Mouse (Mus musculus) heart, embryonic 14.5 days (tissue): ENCODE measurements at regions not wholly inside any gene's neighbourhood (a gene's known extent, or its start where the extent isn't known, plus 50 kb on each side); places are given as distances from the start of the nearest gene placed in this dataset.

ENCODE experiments used
- ATAC-seq: fragments of 200-750 bp; cut with Nextera tagmentation; 2 replicates; pipeline ENCODE4 v1.8.0; 2017; ENCODE audit warnings: low read depth, moderate TSS enrichment; ENCODE audit not compliant: insufficient number of reproducible peaks, insufficient read depth, low FRiP score
- H3K27ac ChIP-seq, 2 experiments: fragments of 200-500 bp in 1 of 2; fragments of 300-500 bp in 1 of 2; sonication (generic) in 1 of 2; replicated peaks in 1 of 2; 2 replicates each; pipeline ENCODE4 v1.5.1; 2012 to 2014; ENCODE audit warnings: low read depth in 2 of 2, low read length in 2 of 2, control low read depth in 1 of 2, mild to moderate bottlenecking in 1 of 2, mixed read lengths in 1 of 2; ENCODE audit not compliant: control insufficient read depth in 1 of 2, insufficient read depth in 1 of 2
- H3K27me3 ChIP-seq: fragments of 300-500 bp; sonication (generic); 2 replicates; pipeline ENCODE4 v1.6.1; 2014; ENCODE audit warnings: mild to moderate bottlenecking, low read length, control low read depth; ENCODE audit not compliant: control insufficient read depth, insufficient read depth
- H3K36me3 ChIP-seq: fragments of 300-500 bp; sonication (generic); 2 replicates; pipeline ENCODE4 v1.6.1; 2014; ENCODE audit warnings: mild to moderate bottlenecking, control low read depth, low read length, mixed read lengths; ENCODE audit not compliant: control insufficient read depth, insufficient read depth
- H3K4me1 ChIP-seq, 2 experiments: fragments of 200-500 bp in 1 of 2; fragments of 300-500 bp in 1 of 2; sonication (generic) in 1 of 2; 2 replicates each; pipeline ENCODE4 v1.6.1; 2012 to 2014; ENCODE audit warnings: low read length in 2 of 2, control low read depth in 1 of 2, mixed read lengths in 1 of 2; ENCODE audit not compliant: control insufficient read depth in 2 of 2, insufficient read depth in 2 of 2
- H3K4me2 ChIP-seq: fragments of 300-500 bp; sonication (generic); 2 replicates; pipeline ENCODE4 v1.6.1; 2014; ENCODE audit warnings: mild to moderate bottlenecking, low read length
- H3K4me3 ChIP-seq, 2 experiments: fragments of 200-500 bp in 1 of 2; fragments of 300-500 bp in 1 of 2; sonication (generic) in 1 of 2; 2 replicates each; pipeline ENCODE4 v1.5.1; 2012 to 2014; ENCODE audit warnings: low read length in 2 of 2, mild to moderate bottlenecking in 2 of 2, control low read depth in 1 of 2, low read depth in 1 of 2, moderate library complexity in 1 of 2; ENCODE audit not compliant: control insufficient read depth in 1 of 2, insufficient read depth in 1 of 2
- H3K9ac ChIP-seq: fragments of 300-500 bp; sonication (generic); 2 replicates; pipeline ENCODE4 v1.6.1; 2014; ENCODE audit warnings: mild to moderate bottlenecking, low read length
- H3K9me3 ChIP-seq: fragments of 300-500 bp; sonication (generic); 2 replicates; pipeline ENCODE4 v1.6.1; 2016; ENCODE audit warnings: low read length, control low read depth; ENCODE audit not compliant: control insufficient read depth
- WGBS: fragments of 180-500 bp; shearing (Covaris S2); extraction: QIAGEN DNeasy Blood & Tissue Kit; methylation state at CpG from one replicate; pipeline ENCODE4 v1.1.7; 2014; 5-methylcytosine and 5-hydroxymethylcytosine counted together

- Histone ChIP-seq H3K9ac (no peak overlapping the region), H3K36me3 (no peaks in the 10 kb centered on the region), H3K27me3 (no peaks in the 10 kb centered on the region), H3K4me2 (no peak overlapping the region), H3K4me1 (peaks cover 6 to 9% of the 10 kb centered on the region in 2 experiments), H3K27ac (no peak overlapping the region), H3K9me3 (no peaks in the 10 kb centered on the region), H3K4me3 (no peak overlapping the region)
- 55% methylated on average over 5 of the region's 5 CpGs for WGBS
- ATAC-seq = no peak
These were observed 190.1 kb downstream of the Ackr3 start for GRCm38 (mm10) chr1:90393861-90394260.

- H3K4me1 ChIP-seq = peaks cover 8 to 11% of the 10 kb centered on the region in 2 experiments
- no peaks in the 10 kb centered on the region for H3K9me3 ChIP-seq
- H3K27ac ChIP-seq = no peak overlapping the region
- no peak overlapping the region for H3K4me3 ChIP-seq
- no peak overlapping the region for H3K4me2 ChIP-seq
- no peaks in the 10 kb centered on the region for H3K27me3 ChIP-seq
- 73% methylated on average over 5 of the region's 5 CpGs for WGBS
- H3K36me3 ChIP-seq = no peaks in the 10 kb centered on the region
- H3K9ac ChIP-seq = no peak overlapping the region
- ATAC-seq = no peak
These were observed 191.7 kb downstream of the Ackr3 start for GRCm38 (mm10) chr1:90395331-90396016.

GRCm38 (mm10) chr1:90396660-90397059 is 192.9 kb downstream of the Ackr3 start:
- H3K9me3 ChIP-seq = no peaks in the 10 kb centered on the region
- no peak for ATAC-seq
- no peaks in the 10 kb centered on the region for H3K27me3 ChIP-seq
- no peak overlapping the region for H3K27ac ChIP-seq
- H3K4me1 ChIP-seq = peaks cover 8 to 11% of the 10 kb centered on the region in 2 experiments
- no peak overlapping the region for H3K9ac ChIP-seq
- 80% methylated on average over 1 of the region's 1 CpGs for WGBS
- no peak overlapping the region for H3K4me2 ChIP-seq
- no peak overlapping the region for H3K4me3 ChIP-seq
- H3K36me3 ChIP-seq = no peaks in the 10 kb centered on the region

GRCm38 (mm10) chr1:90397355-90397754 is 193.6 kb downstream of the Ackr3 start:
- Histone ChIP-seq H3K27ac (no peak overlapping the region), H3K9me3 (no peaks in the 10 kb centered on the region), H3K36me3 (no peaks in the 10 kb centered on the region), H3K4me1 (peaks cover 8 to 11% of the 10 kb centered on the region in 2 experiments), H3K4me3 (no peak overlapping the region), H3K4me2 (no peak overlapping the region), H3K9ac (no peak overlapping the region), H3K27me3 (no peaks in the 10 kb centered on the region)
- no peak for ATAC-seq
- 83% methylated on average over 5 of the region's 5 CpGs for WGBS

GRCm38 (mm10) chr1:90398396-90398975 is 194.7 kb downstream of the Ackr3 start:
- Histone ChIP-seq H3K9ac (no peak overlapping the region), H3K4me1 (peaks cover 8 to 11% of the 10 kb centered on the region in 2 experiments), H3K9me3 (no peaks in the 10 kb centered on the region), H3K27ac (peak overlapping the region; percentile 46 to 53; a peak in 2 of 4 replicates), H3K4me2 (no peak overlapping the region), H3K27me3 (no peaks in the 10 kb centered on the region), H3K36me3 (no peaks in the 10 kb centered on the region), H3K4me3 (no peak overlapping the region)
- 37% methylated on average over 15 of the region's 15 CpGs for WGBS
- peak; percentile 89 for ATAC-seq

GRCm38 (mm10) chr1:90403057-90403456 is 199.3 kb downstream of the Ackr3 start:
- ATAC-seq = no peak
- WGBS = 87% methylated on average over 6 of the region's 6 CpGs

GRCm38 (mm10) chr1:90404717-90405487 is 197.9 kb upstream of the Cops8 start:
- Histone ChIP-seq H3K27ac (no peak overlapping the region), H3K9ac (no peak overlapping the region), H3K9me3 (no peaks in the 10 kb centered on the region), H3K4me1 (peaks cover 0 to 2% of the 10 kb centered on the region in 2 experiments; a peak in 1 of 4 replicates), H3K27me3 (no peaks in the 10 kb centered on the region), H3K36me3 (no peaks in the 10 kb centered on the region), H3K4me3 (no peak overlapping the region), H3K4me2 (no peak overlapping the region)
- no peak for ATAC-seq
- 66% methylated on average over 6 of the region's 6 CpGs for WGBS

More at GRCm38 (mm10) chr1:90403057-90403456, 199.3 kb downstream of the Ackr3 start:
- Histone ChIP-seq H3K4me1 (peaks cover 9 to 10% of the 10 kb centered on the region in 2 experiments), H3K4me2 (no peak overlapping the region), H3K9ac (no peak overlapping the region), H3K4me3 (no peak overlapping the region), H3K27me3 (no peaks in the 10 kb centered on the region), H3K9me3 (no peaks in the 10 kb centered on the region), H3K36me3 (no peaks in the 10 kb centered on the region), H3K27ac (no peak overlapping the region)
